ENCODE assay signal across 17 mouse cellular contexts in the genomic region with DNA sequence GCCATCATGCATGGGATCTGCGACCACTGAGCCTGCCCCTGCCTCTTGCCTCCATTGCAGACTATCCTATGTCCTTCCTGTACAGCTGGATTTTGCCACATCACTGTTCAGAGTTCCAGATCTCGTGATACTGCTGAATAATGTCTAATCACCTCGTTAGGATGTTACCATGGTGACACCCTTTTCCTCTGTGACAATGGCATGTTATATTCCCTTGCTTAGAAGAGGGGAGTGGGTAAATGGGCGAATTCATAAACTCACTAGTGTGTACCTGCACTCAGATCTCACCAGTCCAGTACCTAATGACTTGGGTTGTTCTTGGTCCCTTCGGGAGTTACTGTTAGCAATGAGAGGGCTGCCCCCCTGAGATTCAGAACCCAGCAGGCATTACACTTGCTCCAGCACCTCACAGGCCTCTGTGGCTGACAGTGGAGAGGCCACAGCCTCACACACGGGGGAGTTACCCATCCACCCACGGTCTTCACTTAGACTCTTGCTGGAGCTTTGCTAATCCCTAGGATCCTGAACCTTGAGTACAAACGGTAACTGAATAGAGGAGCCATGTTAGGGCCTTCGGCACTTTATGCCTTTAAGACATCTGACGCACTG. TPM values are rescaled to one million over a fixed set of nuclear protein-coding genes. Genes with fewer than 3 reads are reported as not detected.
DNase-seq lines count a peak whose midpoint lies in the region; ATAC-seq lines count a peak whose summit lies in the region.
"Had no signal": no experiment of that assay in that cellular context is flagged by ENCODE, and none has a peak within 500 bp of the region (broad histone marks: within the 10 kb centered on the region; RNA-seq: fewer than 3 reads in every experiment).

No protein-coding gene starts in this region.

- H3K9me3 ChIP-seq in hindbrain, embryonic 14.5 days (ENCODE audit: control insufficient read depth, low read length) = no peaks in the 10 kb centered on the region
- H3K9me3 ChIP-seq in hindbrain, embryonic 11.5 days (ENCODE audit: control insufficient read depth, low read length) = no peaks in the 10 kb centered on the region
- 0 out of 2 replicates have a peak, but pooled peaks cover 3% of the 10 kb centered on the region for H3K9me3 ChIP-seq in forebrain, embryonic 12.5 days
- no peaks in the 10 kb centered on the region for H3K9me3 ChIP-seq in midbrain, embryonic 12.5 days
- H3K9me3 ChIP-seq: limb, embryonic 10.5 days had no signal

- H3K27ac ChIP-seq in hindbrain, embryonic 14.5 days = peak overlapping the region; percentile 69
- H3K27ac ChIP-seq in hindbrain, embryonic 11.5 days (ENCODE audit: low read depth, low read length) = no peak overlapping the region
- peak overlapping the region; percentile 69 for H3K27ac ChIP-seq in forebrain, embryonic 12.5 days
- peak overlapping the region; percentile 46; the same call in 1 of the 2 replicates for H3K27ac ChIP-seq in midbrain, embryonic 12.5 days (replicated peaks)
- H3K27ac ChIP-seq: limb, embryonic 10.5 days; liver, embryonic 14.5 days; stomach, postnatal 0 days had no signal

- peak; percentile 28; the same call in 1 of the 2 replicates for ATAC-seq in hindbrain, embryonic 14.5 days (ENCODE audit: low FRiP score)
- ATAC-seq in hindbrain, embryonic 11.5 days (ENCODE audit: low FRiP score) = no peak
- peak; percentile 44; the same call in 1 of the 2 replicates for ATAC-seq in forebrain, embryonic 12.5 days (ENCODE audit: low FRiP score)
- no peak for ATAC-seq in midbrain, embryonic 12.5 days (ENCODE audit: low FRiP score, low read depth)
- ATAC-seq: activated CD4-positive, CD25-positive, alpha-beta regulatory T cell, adult 4 months; CD4-positive, CD25-positive, alpha-beta regulatory T cell, adult 4 months had no signal

- H3K4me2 ChIP-seq in hindbrain, embryonic 14.5 days (replicated peaks) = no peak overlapping the region; the same call in 1 of the 2 replicates
- H3K4me2 ChIP-seq in hindbrain, embryonic 11.5 days (replicated peaks; ENCODE audit: low read depth, low read length) = no peak overlapping the region
- H3K4me2 ChIP-seq in forebrain, embryonic 12.5 days = no peak overlapping the region
- H3K4me2 ChIP-seq in midbrain, embryonic 12.5 days (replicated peaks) = no peak overlapping the region

- H3K4me1 ChIP-seq in hindbrain, embryonic 14.5 days (replicated peaks; ENCODE audit: control insufficient read depth, insufficient read depth, low read length) = peaks cover 11% of the 10 kb centered on the region
- H3K4me1 ChIP-seq in hindbrain, embryonic 11.5 days (replicated peaks; ENCODE audit: control insufficient read depth, insufficient read depth, low read length) = no peaks in the 10 kb centered on the region
- H3K4me1 ChIP-seq in forebrain, embryonic 12.5 days = peaks cover 18% of the 10 kb centered on the region
- H3K4me1 ChIP-seq in midbrain, embryonic 12.5 days = peaks cover 10% of the 10 kb centered on the region
- H3K4me1 ChIP-seq: limb, embryonic 10.5 days had no signal

- no peaks in the 10 kb centered on the region for H3K36me3 ChIP-seq in hindbrain, embryonic 14.5 days (replicated peaks; ENCODE audit: control insufficient read depth, insufficient read depth)
- no peaks in the 10 kb centered on the region for H3K36me3 ChIP-seq in hindbrain, embryonic 11.5 days (ENCODE audit: control insufficient read depth, insufficient read depth, low read length)
- no peaks in the 10 kb centered on the region for H3K36me3 ChIP-seq in forebrain, embryonic 12.5 days (replicated peaks)
- H3K36me3 ChIP-seq in midbrain, embryonic 12.5 days = no peaks in the 10 kb centered on the region
- H3K36me3 ChIP-seq: limb, embryonic 10.5 days had no signal

- 57% methylated on average over 10 of the region's 10 CpGs for WGBS in hindbrain, embryonic 14.5 days
- 83% methylated on average over 10 of the region's 10 CpGs for WGBS in hindbrain, embryonic 11.5 days
- WGBS in forebrain, embryonic 12.5 days = 48% methylated on average over 10 of the region's 10 CpGs
- WGBS in midbrain, embryonic 12.5 days = 64% methylated on average over 10 of the region's 10 CpGs

- H3K4me3 ChIP-seq in hindbrain, embryonic 14.5 days (replicated peaks; ENCODE audit: low read length) = no peak overlapping the region
- H3K4me3 ChIP-seq in hindbrain, embryonic 11.5 days (ENCODE audit: low read depth, low read length) = no peak overlapping the region
- no peak overlapping the region for H3K4me3 ChIP-seq in forebrain, embryonic 12.5 days (replicated peaks)
- no peak overlapping the region for H3K4me3 ChIP-seq in midbrain, embryonic 12.5 days
- H3K4me3 ChIP-seq: limb, embryonic 10.5 days had no signal

- DNase-seq in hindbrain, embryonic 14.5 days (ENCODE audit: low spot score) = no peak
- DNase-seq in hindbrain, embryonic 11.5 days (ENCODE audit: low spot score) = no peak
- peak; percentile 39 for DNase-seq in R1 (ENCODE audit: low read depth, low spot score)
- no peak for DNase-seq in c-Kit-positive CD71-positive TER-119-positive erythroid progenitor cells, embryonic 14.5 days (ENCODE audit: low spot score)
- no peak for DNase-seq in adrenal gland, adult 2 months
- DNase-seq in thymus, postnatal 0 days (ENCODE audit: low spot score) = no peak
- DNase-seq: kidney, postnatal 10 days; retina, postnatal 1 day; thymus, postnatal 36 days had no signal

- H3K27me3 ChIP-seq in hindbrain, embryonic 14.5 days (ENCODE audit: control insufficient read depth, insufficient read depth, low read length) = no peaks in the 10 kb centered on the region
- H3K27me3 ChIP-seq in hindbrain, embryonic 11.5 days (ENCODE audit: control insufficient read depth, insufficient read depth, low read length) = no peaks in the 10 kb centered on the region
- H3K27me3 ChIP-seq in forebrain, embryonic 12.5 days = no peaks in the 10 kb centered on the region
- H3K27me3 ChIP-seq in midbrain, embryonic 12.5 days = no peaks in the 10 kb centered on the region

- no peak overlapping the region for H3K9ac ChIP-seq in hindbrain, embryonic 14.5 days
- H3K9ac ChIP-seq in hindbrain, embryonic 11.5 days (ENCODE audit: low read depth, low read length) = no peak overlapping the region
- peak overlapping the region; percentile 4; the same call in 1 of the 2 replicates for H3K9ac ChIP-seq in forebrain, embryonic 12.5 days
- H3K9ac ChIP-seq in midbrain, embryonic 12.5 days (replicated peaks) = no peak overlapping the region
- H3K9ac ChIP-seq: liver, embryonic 14.5 days had no signal

RNA-seq across cellular contexts. Expression of gene Fank1, which starts 11.3 kb away (rescaled TPM):
- 4.7 and 6.1 TPM in 2 replicates for polyA plus RNA-seq in hindbrain, embryonic 14.5 days (2014; fragmentation: Nextera tagmentation; extraction: Ambion mirVana)
- polyA plus RNA-seq in hindbrain, embryonic 11.5 days (2014; fragmentation: Nextera tagmentation; extraction: Ambion mirVana) = 2.2 and 2.9 TPM in 2 replicates
- 1.5 TPM in 2 replicates for polyA plus RNA-seq in forebrain, embryonic 12.5 days (2016; fragmentation: Nextera tagmentation; extraction: Ambion mirVana)
- 2.2 and 2.6 TPM in 2 replicates for polyA plus RNA-seq in midbrain, embryonic 12.5 days (2016; fragmentation: Nextera tagmentation; extraction: Ambion mirVana)
- total RNA-seq in adrenal gland, adult 2 months (2021) = under 1 TPM in 1 of 2 experiments, not detected in 1; 0.24 TPM
- polyA plus RNA-seq in adrenal gland, adult 2 months (2012; rRNA removed) = 0.10 and 0.15 TPM in 2 replicates
- polyA plus RNA-seq in thymus, postnatal 0 days (2015; fragmentation: Nextera tagmentation; extraction: Ambion mirVana) = 0.23 and 0.33 TPM in 2 replicates
- total RNA-seq: gastrocnemius, adult 18-20 months had no signal
- polyA plus RNA-seq: activated CD4-positive, CD25-positive, alpha-beta regulatory T cell, adult 4 months; CD4-positive, CD25-positive, alpha-beta regulatory T cell, adult 4 months had no signal

RNA-seq across cellular contexts. Expression of gene Dhx32, which starts 17.2 kb away (rescaled TPM):
- 38.4 and 45.1 TPM in 2 replicates for polyA plus RNA-seq in hindbrain, embryonic 14.5 days (2014; fragmentation: Nextera tagmentation; extraction: Ambion mirVana)
- 43.7 and 48.8 TPM in 2 replicates for polyA plus RNA-seq in hindbrain, embryonic 11.5 days (2014; fragmentation: Nextera tagmentation; extraction: Ambion mirVana)
- polyA plus RNA-seq in forebrain, embryonic 12.5 days (2016; fragmentation: Nextera tagmentation; extraction: Ambion mirVana) = 55.7 and 60.5 TPM in 2 replicates
- polyA plus RNA-seq in midbrain, embryonic 12.5 days (2016; fragmentation: Nextera tagmentation; extraction: Ambion mirVana) = 61.1 and 65.8 TPM in 2 replicates
- 10 to 100 TPM; 56.8 to 71.2 TPM for total RNA-seq in adrenal gland, adult 2 months (2021)
- polyA plus RNA-seq in adrenal gland, adult 2 months (2012; rRNA removed) = 20.7 and 21.9 TPM in 2 replicates
- 23.3 and 23.7 TPM in 2 replicates for polyA plus RNA-seq in thymus, postnatal 0 days (2015; fragmentation: Nextera tagmentation; extraction: Ambion mirVana)

RNA-seq across cellular contexts. Expression of gene Uros, which starts 55.5 kb away (rescaled TPM):
- 53.4 and 61.5 TPM in 2 replicates for polyA plus RNA-seq in hindbrain, embryonic 14.5 days (2014; fragmentation: Nextera tagmentation; extraction: Ambion mirVana)
- polyA plus RNA-seq in hindbrain, embryonic 11.5 days (2014; fragmentation: Nextera tagmentation; extraction: Ambion mirVana) = 39.5 and 42.8 TPM in 2 replicates
- polyA plus RNA-seq in forebrain, embryonic 12.5 days (2016; fragmentation: Nextera tagmentation; extraction: Ambion mirVana) = 39.2 and 40.3 TPM in 2 replicates
- 38.1 and 39.9 TPM in 2 replicates for polyA plus RNA-seq in midbrain, embryonic 12.5 days (2016; fragmentation: Nextera tagmentation; extraction: Ambion mirVana)
- 10 to 100 TPM; 17.0 to 18.6 TPM for total RNA-seq in adrenal gland, adult 2 months (2021)
- polyA plus RNA-seq in adrenal gland, adult 2 months (2012; rRNA removed) = 14.6 and 18.2 TPM in 2 replicates
- polyA plus RNA-seq in thymus, postnatal 0 days (2015; fragmentation: Nextera tagmentation; extraction: Ambion mirVana) = 25.1 and 26.2 TPM in 2 replicates

RNA-seq across cellular contexts. Expression of gene Bccip, which starts 56.2 kb away (rescaled TPM):
- 83.3 and 84.3 TPM in 2 replicates for polyA plus RNA-seq in hindbrain, embryonic 14.5 days (2014; fragmentation: Nextera tagmentation; extraction: Ambion mirVana)
- 160 TPM in 2 replicates for polyA plus RNA-seq in hindbrain, embryonic 11.5 days (2014; fragmentation: Nextera tagmentation; extraction: Ambion mirVana)
- 160 and 161 TPM in 2 replicates for polyA plus RNA-seq in forebrain, embryonic 12.5 days (2016; fragmentation: Nextera tagmentation; extraction: Ambion mirVana)
- 134 and 139 TPM in 2 replicates for polyA plus RNA-seq in midbrain, embryonic 12.5 days (2016; fragmentation: Nextera tagmentation; extraction: Ambion mirVana)
- 10 to 100 TPM; 58.4 to 64.0 TPM for total RNA-seq in adrenal gland, adult 2 months (2021)
- polyA plus RNA-seq in adrenal gland, adult 2 months (2012; rRNA removed) = 9.4 and 10.1 TPM in 2 replicates
- 133 and 135 TPM in 2 replicates for polyA plus RNA-seq in thymus, postnatal 0 days (2015; fragmentation: Nextera tagmentation; extraction: Ambion mirVana)

Comparison
In these comparisons a context has a peak if more than half of its experiments do, and no peak if none do; other contexts are left out.
1. ATAC-seq: peak in hindbrain, embryonic 14.5 days (single experiment) and forebrain, embryonic 12.5 days (single experiment); none in hindbrain, embryonic 11.5 days (single experiment) and midbrain, embryonic 12.5 days (single experiment).